Mouse (Mus musculus) thymus, adult 2 months (tissue): ENCODE measurements around the gene Arhgef38. TPM values are rescaled to one million over a fixed set of nuclear protein-coding genes. Genes with fewer than 3 reads are reported as not detected.

Experiments
- DNase-seq: peaks from one replicate; pipeline ENCODE4 v3.0.0; 2021
- H3K27ac ChIP-seq: fragments of 200-500 bp; 2 replicates; pipeline ENCODE4 v1.5.1; 2012; ENCODE audit warnings: low read length, control low read depth; ENCODE audit not compliant: control insufficient read depth, insufficient read depth
- H3K27me3 ChIP-seq: fragments of 200-500 bp; 2 replicates; pipeline ENCODE4 v1.6.1; 2012; ENCODE audit warnings: mild to moderate bottlenecking, low read length, moderate library complexity, mixed read lengths; ENCODE audit not compliant: control insufficient read depth, insufficient read depth
- H3K36me3 ChIP-seq: fragments of 200-500 bp; 2 replicates; pipeline ENCODE4 v1.6.1; 2012; ENCODE audit warnings: mild to moderate bottlenecking, low read length, moderate library complexity; ENCODE audit not compliant: control insufficient read depth, insufficient read depth
- H3K4me1 ChIP-seq: fragments of 200-500 bp; replicated peaks from 2 replicates; pipeline ENCODE4 v1.6.1; 2012; ENCODE audit warnings: low read length; ENCODE audit not compliant: control insufficient read depth, insufficient read depth
- H3K4me3 ChIP-seq: fragments of 200-500 bp; 2 replicates; pipeline ENCODE4 v1.5.1; 2012; ENCODE audit warnings: mild to moderate bottlenecking, low read length, control low read depth, moderate library complexity; ENCODE audit not compliant: control insufficient read depth, insufficient read depth
- CTCF ChIP-seq: fragments of 200-500 bp; IDR thresholded peaks from 2 replicates; pipeline ENCODE4 v1.5.1; 2012; ENCODE audit warnings: mild to moderate bottlenecking, control low read depth, low read length, moderate library complexity, borderline replicate concordance; ENCODE audit not compliant: control insufficient read depth, poor library complexity, insufficient read depth; ENCODE audit errors: extremely low read depth
- POLR2A ChIP-seq: fragments of 200-500 bp; IDR thresholded peaks from 2 replicates; pipeline ENCODE4 v1.6.1; 2012; ENCODE audit warnings: mild to moderate bottlenecking, low read length, control low read depth, moderate library complexity; ENCODE audit not compliant: control insufficient read depth, poor library complexity, insufficient read depth; ENCODE audit errors: extremely low read depth
- WGBS: fragments of 180-500 bp; shearing (Covaris S2); methylation state at CpG from one replicate; pipeline ENCODE4 v1.1.7; 2018; 5-methylcytosine and 5-hydroxymethylcytosine counted together
- polyA plus RNA-seq: library from polyadenylated mRNA; depleted of rRNA; stranded (reverse); fragments of >200 nt; gene quantifications from 2 replicates; pipeline ENCODE4 v1.2.3, GENCODE M21; 2012; rRNA removed

Gene Arhgef38
- polyA plus RNA-seq, 1 experiment, result 0.19 TPM

DNA sequence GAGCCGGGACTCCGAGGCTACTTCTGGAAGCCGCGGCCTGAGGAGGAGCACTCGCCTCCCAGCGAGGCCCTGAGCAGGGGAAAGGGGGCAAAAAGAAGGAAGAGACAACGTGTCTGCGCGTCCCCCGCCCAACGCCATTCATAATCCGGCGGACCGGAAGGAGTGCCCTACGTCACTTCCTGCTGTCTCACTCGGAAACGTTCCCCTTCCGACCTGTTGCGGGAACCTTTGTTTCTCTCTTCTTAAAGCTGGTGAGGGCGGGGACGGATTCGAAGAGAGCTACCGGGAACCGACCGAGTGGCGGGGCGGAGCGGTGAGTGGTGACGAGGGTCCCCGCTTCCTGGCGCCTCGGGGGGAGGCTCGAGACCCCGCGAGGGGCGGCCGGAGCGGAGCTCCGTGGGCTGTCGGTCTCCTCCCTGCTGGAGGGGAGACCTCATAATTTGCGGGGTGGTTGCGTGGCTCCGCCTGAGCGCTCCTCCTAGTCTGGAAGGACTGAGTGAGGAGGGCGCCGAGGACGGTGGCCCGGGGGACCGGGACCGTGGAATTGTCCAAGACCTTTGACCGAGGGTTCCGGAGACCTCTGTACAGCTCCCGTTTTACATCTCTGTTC, 143.0 kb downstream of the Arhgef38 start, which contains the start of the genes Ints12 and Gstcd:
Ints12 (plus strand) TSS at position 177 of the 610 bp plus-strand sequence.
Gstcd (minus strand) TSS at position 370 of the 610 bp plus-strand sequence.
- Histone ChIP-seq H3K27ac (peak within 1 kb of the TSS; percentile 74), H3K36me3 (no peaks in the 10 kb centered on the region), H3K4me1 (no peaks in the 10 kb centered on the region), H3K4me3 (peak within 1 kb of the TSS; percentile 91), H3K27me3 (no peaks in the 10 kb centered on the region)
- under 1% methylated on average over 53 of the region's 53 CpGs for WGBS
- TF ChIP-seq CTCF, result 0 out of 2 replicates have a peak, but pooled peaks have one; percentile 51
- peak; percentile 77; the same call in 1 of the 2 replicates for TF ChIP-seq POLR2A
- peak; percentile 93 for DNase-seq

GRCm38 (mm10) chr3:133091121-133091663, 143.6 kb downstream of the Arhgef38 start:
- Histone ChIP-seq H3K4me3 (peak overlapping the region; percentile 91), H3K27me3 (no peaks in the 10 kb centered on the region), H3K4me1 (no peaks in the 10 kb centered on the region), H3K27ac (peak overlapping the region; percentile 11), H3K36me3 (no peaks in the 10 kb centered on the region)
- under 1% methylated on average over 44 of the region's 44 CpGs for WGBS
- TF ChIP-seq POLR2A (no peak), CTCF (no peak)
- no peak for DNase-seq

GRCm38 (mm10) chr3:133090247-133091120, 144.3 kb downstream of the Arhgef38 start:
- H3K27ac ChIP-seq, result no peak overlapping the region; the same call in 1 of the 2 replicates
- TF ChIP-seq CTCF, result no peak
- no peak for TF ChIP-seq POLR2A

DNA sequence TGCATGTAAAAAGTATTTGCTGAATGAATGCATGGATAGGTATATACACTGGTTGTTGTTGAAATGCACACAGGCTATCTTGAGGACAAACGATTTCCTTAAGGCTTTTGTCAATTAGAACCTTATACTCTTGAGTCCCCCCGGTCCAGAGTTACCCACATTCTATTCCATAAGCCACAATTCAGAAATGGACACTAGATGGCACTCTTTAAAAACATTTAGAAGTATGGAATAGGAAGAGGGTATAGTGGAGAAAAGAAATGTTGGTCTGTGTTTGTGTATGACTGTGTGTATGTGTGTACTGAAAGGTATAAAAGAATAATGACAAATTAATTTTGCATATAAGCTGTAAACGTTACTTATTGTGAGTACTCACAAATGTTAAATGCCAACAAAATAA, 148.9 kb downstream of the Arhgef38 start:
- Histone ChIP-seq H3K4me3 (no peak overlapping the region), H3K27me3 (no peaks in the 10 kb centered on the region), H3K36me3 (peaks cover 13% of the 10 kb centered on the region), H3K4me1 (no peaks in the 10 kb centered on the region), H3K27ac (no peak overlapping the region)
- no peak for DNase-seq
- 58% methylated on average over 3 of the region's 3 CpGs for WGBS
- TF ChIP-seq CTCF (no peak), POLR2A (no peak)

More at GRCm38 (mm10) chr3:133090247-133091120, 144.3 kb downstream of the Arhgef38 start:
- peak overlapping the region; percentile 91; the same call in 1 of the 2 replicates for H3K4me3 ChIP-seq
- no peaks in the 10 kb centered on the region for H3K4me1 ChIP-seq
- 2% methylated on average over 11 of the region's 11 CpGs for WGBS
- H3K27me3 ChIP-seq, result no peaks in the 10 kb centered on the region
- no peaks in the 10 kb centered on the region for H3K36me3 ChIP-seq
- no peak for DNase-seq

- DNase-seq, result no peak
- H3K4me1 ChIP-seq, result no peaks in the 10 kb centered on the region
- TF ChIP-seq CTCF (no peak), POLR2A (no peak)
- H3K4me3 ChIP-seq, result no peak overlapping the region
- H3K36me3 ChIP-seq, result peaks cover 13% of the 10 kb centered on the region
- 95% methylated on average over 5 of the region's 5 CpGs for WGBS
- H3K27me3 ChIP-seq, result no peaks in the 10 kb centered on the region
- no peak overlapping the region for H3K27ac ChIP-seq
Measured at GRCm38 (mm10) chr3:133082736-133083135, 152.0 kb downstream of the Arhgef38 start.

- Histone ChIP-seq H3K27me3 (no peaks in the 10 kb centered on the region), H3K4me3 (no peak overlapping the region), H3K27ac (no peak overlapping the region), H3K4me1 (no peaks in the 10 kb centered on the region), H3K36me3 (peaks cover 5% of the 10 kb centered on the region; the same call in 1 of the 2 replicates)
- DNase-seq, result no peak
- 59% methylated on average over 10 of the region's 10 CpGs for WGBS
- TF ChIP-seq POLR2A (no peak), CTCF (no peak)
Measured at GRCm38 (mm10) chr3:133075560-133075959, 159.2 kb downstream of the Arhgef38 start.

Other genes starting within 250 kb of the Arhgef38 start
- gene Ints12, start 143.1 kb downstream of the Arhgef38 start, polyA plus RNA-seq, result 9.7 and 10.2 TPM in 2 replicates
- 6.5 and 8.1 TPM in 2 replicates for gene Gstcd, start 142.9 kb downstream of the Arhgef38 start, polyA plus RNA-seq
- gene Ppa2, start 75.2 kb upstream of the Arhgef38 start, polyA plus RNA-seq, result 38.5 and 50.5 TPM in 2 replicates